In the genomic region with DNA sequence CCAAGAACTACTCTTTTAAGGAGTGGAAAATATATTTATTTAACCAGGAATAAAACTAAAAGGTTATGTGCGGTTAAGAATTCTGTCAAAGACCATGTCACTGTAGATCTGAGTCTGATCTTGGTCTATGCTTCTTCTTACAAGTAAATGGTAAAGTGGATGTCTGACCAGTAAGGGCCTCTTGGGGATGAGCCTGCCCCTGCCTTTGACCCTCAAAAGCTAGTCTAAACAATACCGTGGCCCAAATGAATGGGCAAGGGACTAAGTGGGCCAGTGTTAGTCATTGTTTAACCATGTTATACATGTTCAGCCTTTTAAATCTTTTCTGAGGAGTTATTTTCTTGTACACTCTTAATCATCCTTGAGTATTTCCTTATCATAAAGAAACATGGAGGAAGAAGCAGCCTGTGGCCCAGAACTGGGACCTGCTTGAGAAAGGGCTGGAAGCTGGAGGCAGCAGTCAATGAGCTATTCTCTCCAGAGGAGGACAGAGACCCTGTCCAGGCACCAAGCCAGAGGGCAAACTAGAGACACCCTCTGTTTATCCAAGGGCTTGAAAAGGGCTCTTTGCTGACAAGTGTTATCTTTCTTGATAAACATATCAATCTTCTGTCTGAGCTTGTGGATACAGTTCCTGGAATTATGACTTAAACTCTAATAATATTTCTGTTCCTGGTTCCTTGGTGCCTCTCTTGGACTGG, we compare ENCODE assay signal across 30 mouse cellular contexts. TPM values are rescaled to one million over a fixed set of nuclear protein-coding genes. Genes with fewer than 3 reads are reported as not detected.
DNase-seq lines count a peak whose midpoint lies in the region; ATAC-seq lines count a peak whose summit lies in the region.
"Had no signal": no experiment of that assay in that cellular context is flagged by ENCODE, and none has a peak within 500 bp of the region (broad histone marks: within the 10 kb centered on the region; RNA-seq: fewer than 3 reads in every experiment).

No protein-coding gene starts in this region.

- ATAC-seq in heart, embryonic 16.5 days (replicated peaks; ENCODE audit: extremely low read depth, insufficient read depth, low FRiP score) = peak; percentile 55
- no peak for ATAC-seq in megakaryocyte progenitor cell, adult 5-6 weeks (replicated peaks; ENCODE audit: poor library complexity)
- ATAC-seq: forebrain, embryonic 14.5 days; forebrain, postnatal 0 days; hindbrain, postnatal 0 days; inflammation-experienced regulatory T-cells, adult 6 months had no signal

- intact Hi-C loops in heart, postnatal 25 days (cut with DNase I) = no loop called here
- intact Hi-C loops in heart, postnatal 36 days (cut with DNase I) = no loop called here

- no peak overlapping the region for H3K9ac ChIP-seq in heart, embryonic 16.5 days (ENCODE audit: low read length)
- H3K9ac ChIP-seq: embryonic facial prominence, embryonic 12.5 days; embryonic facial prominence, embryonic 15.5 days; forebrain, postnatal 0 days; heart, embryonic 15.5 days; hindbrain, embryonic 14.5 days had no signal

- H3K9me3 ChIP-seq in heart, embryonic 16.5 days (replicated peaks; ENCODE audit: control insufficient read depth, low read length) = no peaks in the 10 kb centered on the region
- H3K9me3 ChIP-seq: embryonic facial prominence, embryonic 15.5 days; G1E; heart, embryonic 10.5 days; heart, embryonic 15.5 days had no signal

- H3K27ac ChIP-seq in heart, embryonic 16.5 days (ENCODE audit: low read length) = no peak overlapping the region
- H3K27ac ChIP-seq: embryonic facial prominence, embryonic 12.5 days; embryonic facial prominence, embryonic 15.5 days; gastrocnemius, adult 2 months; heart, embryonic 10.5 days; heart, embryonic 15.5 days; hindbrain, embryonic 14.5 days; hindbrain, postnatal 0 days had no signal

- H3K4me2 ChIP-seq in heart, embryonic 16.5 days (ENCODE audit: low read depth, low read length) = no peak overlapping the region
- H3K4me2 ChIP-seq: embryonic facial prominence, embryonic 12.5 days; embryonic facial prominence, embryonic 15.5 days; heart, embryonic 15.5 days; hindbrain, embryonic 14.5 days had no signal

- no peak overlapping the region for H3K4me3 ChIP-seq in heart, embryonic 16.5 days (ENCODE audit: low read length)
- H3K4me3 ChIP-seq: embryonic facial prominence, embryonic 12.5 days; embryonic facial prominence, embryonic 15.5 days; gastrocnemius, adult 2 months; heart, embryonic 10.5 days; heart, embryonic 15.5 days had no signal

- H3K27me3 ChIP-seq in heart, embryonic 16.5 days (ENCODE audit: control insufficient read depth, insufficient read depth, low read length) = no peaks in the 10 kb centered on the region
- H3K27me3 ChIP-seq: CH12.LX; embryonic facial prominence, embryonic 12.5 days; embryonic facial prominence, embryonic 15.5 days; heart, embryonic 15.5 days had no signal

- DNase-seq in heart, adult 11 months = peak; percentile 61
- no peak for DNase-seq in heart, postnatal 25 days (ENCODE audit: low spot score)
- no peak for DNase-seq in heart, postnatal 36 days
- peak; percentile 26 for DNase-seq in lung, postnatal 10 days
- no peak for DNase-seq in lung, postnatal 36 days
- DNase-seq: adrenal gland, adult 2 months; adrenal gland, postnatal 14 days; B cell, adult 2 months; cerebellum, adult 11 months; cerebellum, adult 2 months; cerebellum, adult 9-11 months; cerebellum, postnatal 25 days; forebrain, postnatal 0 days; gastrocnemius, adult 2 months; gastrocnemius, postnatal 14 days; heart, adult 18-20 months; heart, postnatal 14 days had no signal

- H3K4me1 ChIP-seq in heart, embryonic 16.5 days (ENCODE audit: control insufficient read depth, insufficient read depth, low read length) = peaks cover 8% of the 10 kb centered on the region; the same call in 1 of the 2 replicates

- H3K36me3 ChIP-seq in heart, embryonic 16.5 days (ENCODE audit: control insufficient read depth, insufficient read depth) = no peaks in the 10 kb centered on the region
- H3K36me3 ChIP-seq: embryonic facial prominence, embryonic 12.5 days; embryonic facial prominence, embryonic 15.5 days; G1E; heart, embryonic 10.5 days; heart, embryonic 15.5 days had no signal

- 73% methylated on average over 2 of the region's 2 CpGs for WGBS in heart, embryonic 16.5 days

RNA-seq across cellular contexts. Expression of gene Boc, which starts 38.6 kb away (rescaled TPM):
- 1 to 10 TPM; 4.5 to 5.8 TPM for total RNA-seq in heart, postnatal 25 days (2021)
- polyA plus RNA-seq in heart, embryonic 16.5 days (2015; fragmentation: Nextera tagmentation; extraction: Ambion mirVana) = 8.3 and 9.2 TPM in 2 replicates
- 1 to 10 TPM; 4.8 to 5.9 TPM for total RNA-seq in heart, postnatal 36 days (2021)
- total RNA-seq in megakaryocyte progenitor cell, adult 5-6 weeks (2015) = 0.07 and 0.17 TPM in 2 replicates
- 0.08 and 0.30 TPM in 2 replicates for total RNA-seq in megakaryocyte progenitor cell, adult 5-6 weeks (2017)
- total RNA-seq: common myeloid progenitor, adult 5-6 weeks; G1E had no signal
- polyA plus RNA-seq: G1E had no signal

Comparison
In these comparisons a context has a peak if more than half of its experiments do, and no peak if none do; other contexts are left out.
1. DNase-seq: peak in heart, adult 11 months (single experiment) and lung, postnatal 10 days (single experiment); none in heart, postnatal 25 days (single experiment), heart, postnatal 36 days (0 of 2) and lung, postnatal 36 days (single experiment).
2. RNA of gene Boc, which starts 38.6 kb away (total RNA-seq): 4.8 to 5.9 TPM in heart, postnatal 36 days and 4.5 to 5.8 TPM in heart, postnatal 25 days; 0.07 to 0.30 TPM in megakaryocyte progenitor cell, adult 5-6 weeks; every median in the first group is over 4 times any median in the second.